Mouse (Mus musculus): ENCODE measurements around the gene Fbl. TPM values are rescaled to one million over a fixed set of nuclear protein-coding genes. Genes with fewer than 3 reads are reported as not detected.
A peak's percentile ranks its signal among the peaks of the same experiment; 100 is the strongest.
"Not testable (repeated sequence)": the region's sequence is repeated elsewhere in the genome, so short reads cannot be mapped to it uniquely, and the experiment has no call there.

Gene Fbl
- 156 and 233 TPM in 2 replicates for polyA plus RNA-seq (2012; ENCODE audit: insufficient read depth, low replicate concordance)

- TF ChIP-seq FLI1 (IDR thresholded peaks at IDR 0.05; ENCODE audit: low read length): peak; percentile 19; the same call in 1 of the 2 replicates
- no peak for TF ChIP-seq GATA1 (IDR thresholded peaks at IDR 0.05; ENCODE audit: borderline replicate concordance, low read length)
- H3K36me3 ChIP-seq (replicated peaks; ENCODE audit: low read length): peaks cover 10% of the 10 kb centered on the region
- H3K4me1 ChIP-seq: peaks cover 41% of the 10 kb centered on the region
- H3K27me3 ChIP-seq (replicated peaks): no peaks in the 10 kb centered on the region
- peaks cover 8% of the 10 kb centered on the region for H3K9me3 ChIP-seq
- H3K4me3 ChIP-seq (replicated peaks): peak within 1 kb of the TSS; percentile 97
Observed at GRCm38 (mm10) chr7:28169489-28170422, at the start of gene Fbl. TSS of gene Fbl (plus strand) at chr7:28169710.

GRCm38 (mm10) chr7:28129166-28129565 is 40.3 kb upstream of the Fbl start, which contains the start of gene 9530053A07Rik:
TSS of gene 9530053A07Rik (plus strand) at chr7:28129466.
- no peaks in the 10 kb centered on the region; the same call in 1 of the 2 replicates for H3K9me3 ChIP-seq
- H3K4me3 ChIP-seq (replicated peaks): no peak within 1 kb of the TSS
- peaks cover 3% of the 10 kb centered on the region for H3K27me3 ChIP-seq (replicated peaks)
- TF ChIP-seq GATA1 (IDR thresholded peaks at IDR 0.05; ENCODE audit: borderline replicate concordance, low read length): no peak
- no peak for TF ChIP-seq FLI1 (IDR thresholded peaks at IDR 0.05; ENCODE audit: low read length)
- no peaks in the 10 kb centered on the region for H3K36me3 ChIP-seq (replicated peaks; ENCODE audit: low read length)
- no peaks in the 10 kb centered on the region for H3K4me1 ChIP-seq

DNA sequence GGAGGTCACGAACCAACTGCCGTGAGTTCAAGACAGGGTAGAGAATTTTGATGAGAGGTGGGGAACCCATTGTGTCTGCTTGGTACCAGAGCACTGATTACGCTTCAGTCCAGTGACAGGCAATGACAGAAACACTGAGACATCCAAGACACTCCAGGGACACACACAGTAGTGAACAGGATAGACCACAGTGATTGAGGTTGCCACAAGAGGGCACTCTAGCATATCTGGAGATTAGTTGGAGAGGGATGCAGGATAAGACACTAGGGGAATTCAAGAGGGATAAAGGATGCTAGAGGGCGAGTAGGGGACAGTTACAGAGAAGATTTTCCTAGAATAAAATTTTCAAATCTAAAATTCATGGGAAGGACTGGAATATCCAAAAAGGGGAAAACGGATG is 31.9 kb upstream of the Fbl start:
- H3K36me3 ChIP-seq (replicated peaks; ENCODE audit: low read length): no peaks in the 10 kb centered on the region
- H3K27me3 ChIP-seq (replicated peaks): peaks cover 11% of the 10 kb centered on the region
- peaks cover 9% of the 10 kb centered on the region for H3K4me1 ChIP-seq
- no peak for TF ChIP-seq FLI1 (IDR thresholded peaks at IDR 0.05; ENCODE audit: low read length)
- no peak for TF ChIP-seq GATA1 (IDR thresholded peaks at IDR 0.05; ENCODE audit: borderline replicate concordance, low read length)
- peaks cover 1% of the 10 kb centered on the region; the same call in 1 of the 2 replicates for H3K9me3 ChIP-seq
- H3K4me3 ChIP-seq (replicated peaks): no peak overlapping the region

DNA sequence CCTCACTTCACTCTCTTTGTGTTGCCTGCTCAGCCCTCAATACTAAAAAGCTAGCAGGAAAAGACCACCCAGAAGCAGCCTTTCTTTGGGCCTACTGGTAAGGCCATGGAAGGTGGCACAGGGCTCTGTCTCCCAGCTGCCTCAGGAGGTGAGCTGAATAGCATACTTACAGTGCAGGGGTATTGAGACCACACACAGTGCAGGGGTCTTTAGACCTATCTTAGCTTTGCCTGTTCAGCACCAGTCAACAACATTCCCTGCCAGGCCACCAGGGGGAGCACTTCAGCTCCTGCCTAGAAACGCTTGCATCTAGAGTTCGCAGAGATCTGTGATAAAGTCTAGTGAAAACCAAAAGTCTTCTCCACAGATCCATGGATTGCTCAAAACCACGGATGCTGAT is 21.2 kb upstream of the Fbl start:
- no peak for TF ChIP-seq FLI1 (IDR thresholded peaks at IDR 0.05; ENCODE audit: low read length)
- no peak for TF ChIP-seq GATA1 (IDR thresholded peaks at IDR 0.05; ENCODE audit: borderline replicate concordance, low read length)
- H3K4me3 ChIP-seq (replicated peaks): no peak overlapping the region
- peaks cover 18% of the 10 kb centered on the region for H3K9me3 ChIP-seq
- peaks cover 32% of the 10 kb centered on the region for H3K4me1 ChIP-seq
- H3K27me3 ChIP-seq (replicated peaks): peaks cover 36% of the 10 kb centered on the region
- H3K36me3 ChIP-seq (replicated peaks; ENCODE audit: low read length): no peaks in the 10 kb centered on the region

DNA sequence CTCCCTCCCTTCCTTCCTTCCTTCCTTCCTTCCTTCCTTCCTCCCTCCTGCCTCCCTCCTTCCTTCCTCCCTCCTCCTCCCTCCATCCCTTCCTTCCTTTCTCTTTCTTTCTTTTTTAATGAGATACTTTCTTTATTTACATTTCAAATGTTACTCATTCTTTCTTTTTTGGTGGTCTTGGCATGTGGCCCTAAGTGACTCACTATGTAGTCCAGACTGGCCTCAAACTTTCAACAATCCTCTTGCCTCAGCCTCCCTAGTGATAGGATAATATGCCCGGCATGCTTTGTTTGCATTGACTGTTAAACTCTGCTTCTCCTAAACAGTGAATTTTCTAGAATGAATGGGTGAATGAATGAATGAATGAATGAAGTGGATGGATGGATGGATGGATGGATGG is 19.7 kb upstream of the Fbl start:
- Histone ChIP-seq H3K36me3 (replicated peaks; ENCODE audit: low read length) (no peaks in the 10 kb centered on the region), H3K4me1 (peaks cover 32% of the 10 kb centered on the region), H3K9me3 (peaks cover 5% of the 10 kb centered on the region), H3K27me3 (replicated peaks) (peaks cover 34% of the 10 kb centered on the region), H3K4me3 (replicated peaks) (no peak overlapping the region)
- no peak for TF ChIP-seq FLI1 (IDR thresholded peaks at IDR 0.05; ENCODE audit: low read length)
- TF ChIP-seq GATA1 (IDR thresholded peaks at IDR 0.05; ENCODE audit: borderline replicate concordance, low read length): no peak

DNA sequence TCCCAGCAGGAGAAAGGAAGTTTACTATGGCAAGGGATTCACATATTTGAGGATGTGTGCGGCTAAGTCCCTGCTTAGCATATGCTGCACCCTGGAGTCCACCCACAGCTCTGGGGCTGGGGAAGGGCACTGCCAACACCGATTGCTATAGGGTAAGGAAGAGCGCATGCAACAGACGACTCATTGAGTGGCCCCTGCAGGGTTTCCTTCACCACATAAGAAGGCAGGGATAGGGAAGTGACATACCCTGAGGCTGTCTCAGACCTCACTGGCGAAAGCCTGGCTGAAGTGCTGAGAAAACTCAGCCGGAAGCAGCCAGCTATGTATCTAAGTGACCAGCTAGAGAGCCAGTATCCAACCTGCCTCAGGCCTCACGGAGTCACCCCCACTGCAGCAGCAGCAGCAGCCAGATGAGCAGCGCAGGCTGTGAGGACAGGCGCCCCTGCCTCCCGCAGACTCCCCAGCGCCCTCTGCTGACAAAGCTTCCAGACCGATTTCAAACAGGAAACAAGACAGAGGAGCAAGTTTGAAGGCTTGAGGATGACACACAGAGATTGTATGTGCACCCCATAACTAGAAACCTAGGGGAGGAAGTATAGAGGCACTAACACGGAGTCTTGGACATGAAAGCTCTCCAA is 17.8 kb upstream of the Fbl start:
- no peaks in the 10 kb centered on the region for H3K9me3 ChIP-seq
- no peaks in the 10 kb centered on the region for H3K36me3 ChIP-seq (replicated peaks; ENCODE audit: low read length)
- peaks cover 27% of the 10 kb centered on the region for H3K4me1 ChIP-seq
- H3K4me3 ChIP-seq (replicated peaks): peak overlapping the region; percentile 80
- TF ChIP-seq FLI1 (IDR thresholded peaks at IDR 0.05; ENCODE audit: low read length) (no peak), GATA1 (IDR thresholded peaks at IDR 0.05; ENCODE audit: borderline replicate concordance, low read length) (no peak)
- peaks cover 30% of the 10 kb centered on the region for H3K27me3 ChIP-seq (replicated peaks)

- peaks cover 27% of the 10 kb centered on the region for H3K27me3 ChIP-seq (replicated peaks)
Observed at GRCm38 (mm10) chr7:28153595-28153994, 15.9 kb upstream of the Fbl start.

GRCm38 (mm10) chr7:28159292-28159691 is 10.2 kb upstream of the Fbl start:
- Histone ChIP-seq H3K4me3 (replicated peaks) (no peak overlapping the region), H3K9me3 (no peaks in the 10 kb centered on the region), H3K27me3 (replicated peaks) (peaks cover 36% of the 10 kb centered on the region), H3K36me3 (replicated peaks; ENCODE audit: low read length) (no peaks in the 10 kb centered on the region), H3K4me1 (peaks cover 6% of the 10 kb centered on the region; the same call in 1 of the 2 replicates)
- TF ChIP-seq FLI1 (IDR thresholded peaks at IDR 0.05; ENCODE audit: low read length) (no peak), GATA1 (IDR thresholded peaks at IDR 0.05; ENCODE audit: borderline replicate concordance, low read length) (no peak)

More at GRCm38 (mm10) chr7:28153595-28153994, 15.9 kb upstream of the Fbl start:
- not testable (repeated sequence) for H3K4me3 ChIP-seq (replicated peaks); H3K9me3 ChIP-seq; H3K36me3 ChIP-seq (replicated peaks; ENCODE audit: low read length)
- H3K4me1 ChIP-seq: peaks cover 23% of the 10 kb centered on the region

GRCm38 (mm10) chr7:28159893-28160292 is 9.6 kb upstream of the Fbl start:
- no peaks in the 10 kb centered on the region for H3K9me3 ChIP-seq
- peaks cover 6% of the 10 kb centered on the region; the same call in 1 of the 2 replicates for H3K4me1 ChIP-seq
- H3K36me3 ChIP-seq (replicated peaks; ENCODE audit: low read length): no peaks in the 10 kb centered on the region
- H3K27me3 ChIP-seq (replicated peaks): peaks cover 32% of the 10 kb centered on the region
- TF ChIP-seq GATA1 (IDR thresholded peaks at IDR 0.05; ENCODE audit: borderline replicate concordance, low read length) (no peak), FLI1 (IDR thresholded peaks at IDR 0.05; ENCODE audit: low read length) (no peak)
- no peak overlapping the region for H3K4me3 ChIP-seq (replicated peaks)
